Mouse (Mus musculus) megakaryocyte, embryonic 14.5 days (primary cell): ENCODE data around the gene Txndc11. TPM values are rescaled to one million over a fixed set of nuclear protein-coding genes. Genes with fewer than 3 reads are reported as not detected.

Source experiments
- H3K27me3 ChIP-seq: replicated peaks from 2 replicates; pipeline ENCODE3; 2012; ENCODE audit warnings: inconsistent platforms
- H3K36me3 ChIP-seq: replicated peaks from 2 replicates; pipeline ENCODE3; 2012; ENCODE audit warnings: low read length, inconsistent platforms, mixed read lengths
- H3K4me1 ChIP-seq: 2 replicates; pipeline ENCODE4 v1.6.1; 2012; ENCODE audit warnings: inconsistent platforms
- H3K4me3 ChIP-seq: replicated peaks from 2 replicates; pipeline ENCODE3; 2012; ENCODE audit warnings: moderate library complexity, mild to moderate bottlenecking, inconsistent platforms
- H3K9me3 ChIP-seq: 2 replicates; pipeline ENCODE4 v1.6.1; 2012; ENCODE audit warnings: inconsistent platforms
- FLI1 ChIP-seq: IDR thresholded peaks from 2 replicates; pipeline ENCODE4 v1.6.1; 2012; ENCODE audit warnings: low read length, inconsistent platforms, mixed read lengths
- GATA1 ChIP-seq: IDR thresholded peaks from 3 replicates; pipeline ENCODE4 v1.6.1; 2012; ENCODE audit warnings: mixed read lengths, low read length, inconsistent platforms, borderline replicate concordance
- polyA plus RNA-seq: library from polyadenylated mRNA; stranded (reverse); fragments of >175 nt; gene quantifications from 2 replicates; pipeline ENCODE4 v1.2.3, GENCODE M21; 2012; ENCODE audit warnings: low replicate concordance; ENCODE audit not compliant: insufficient read depth

Gene Txndc11
- polyA plus RNA-seq, 1 experiment = 30.8 TPM

- Histone ChIP-seq H3K4me3 (no peak overlapping the region), H3K9me3 (peaks cover 10% of the 10 kb centered on the region), H3K4me1 (peaks cover 40% of the 10 kb centered on the region), H3K36me3 (peaks cover 6% of the 10 kb centered on the region), H3K27me3 (peaks cover 11% of the 10 kb centered on the region)
- TF ChIP-seq FLI1 = no peak
- no peak for TF ChIP-seq GATA1
Observed at GRCm38 (mm10) chr16:11028206-11028605, 106.2 kb downstream of the Txndc11 start.

Other genes with a start within 250 kb of the Txndc11 start
- 6.6 and 12.1 TPM in 2 replicates for gene Snn, start 73.7 kb downstream of the Txndc11 start, polyA plus RNA-seq
- 395 and 472 TPM in 2 replicates for gene Litaf, start 68.5 kb downstream of the Txndc11 start, polyA plus RNA-seq
- gene Zc3h7a, start 41.7 kb upstream of the Txndc11 start, polyA plus RNA-seq = 2.4 and 6.2 TPM in 2 replicates
- gene Rsl1d1, start 68.7 kb upstream of the Txndc11 start, polyA plus RNA-seq = 7.8 and 15.5 TPM in 2 replicates
- 92.4 and 253 TPM in 2 replicates for gene Gspt1, start 119.7 kb upstream of the Txndc11 start, polyA plus RNA-seq
- gene Tnfrsf17, start 179.2 kb upstream of the Txndc11 start, polyA plus RNA-seq = not detected in 2 replicates
- 1.8 and 3.9 TPM in 2 replicates for gene Snx29, start 188.3 kb upstream of the Txndc11 start, polyA plus RNA-seq